Mouse (Mus musculus) forelimb bud, embryonic 11.5 days (tissue): ENCODE data around the gene Gab2.

Experiments
- DNase-seq: peaks from one replicate; pipeline ENCODE4 v3.0.0-alpha.2; 2012; ENCODE audit warnings: low read depth, low spot score

Gab2 gene

DNA sequence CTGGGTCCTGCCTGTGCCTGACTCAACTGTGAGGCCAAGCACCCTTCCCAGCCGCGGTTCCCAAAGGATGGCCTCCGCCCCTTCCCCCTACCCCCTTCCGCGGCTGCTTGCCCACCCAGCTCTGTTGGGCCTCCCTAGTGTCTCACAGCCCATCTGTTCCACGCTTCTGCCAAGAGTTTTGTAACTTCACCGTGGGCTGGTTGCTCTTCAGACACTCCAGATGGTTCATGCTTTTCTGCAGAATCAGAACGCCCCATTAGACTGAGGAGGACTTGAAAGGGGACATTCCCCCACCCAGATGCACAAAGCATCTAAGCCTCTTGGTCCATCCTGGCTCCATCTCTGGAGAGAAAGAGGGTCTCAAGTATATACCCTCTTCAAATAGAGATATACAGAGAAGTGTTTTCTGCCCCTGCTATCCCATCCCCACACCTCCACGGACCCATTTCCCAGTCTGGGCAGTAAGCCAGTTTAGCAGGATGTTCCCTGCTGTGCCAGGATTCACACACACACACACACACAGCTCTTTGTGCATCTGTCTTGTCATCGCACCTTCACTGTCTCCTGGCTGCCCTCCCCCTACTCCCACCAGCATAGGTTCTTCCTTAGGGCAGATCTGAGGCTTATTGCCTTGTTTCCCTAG lies 264.0 kb downstream of the Gab2 start:
- DNase-seq: no peak

DNA sequence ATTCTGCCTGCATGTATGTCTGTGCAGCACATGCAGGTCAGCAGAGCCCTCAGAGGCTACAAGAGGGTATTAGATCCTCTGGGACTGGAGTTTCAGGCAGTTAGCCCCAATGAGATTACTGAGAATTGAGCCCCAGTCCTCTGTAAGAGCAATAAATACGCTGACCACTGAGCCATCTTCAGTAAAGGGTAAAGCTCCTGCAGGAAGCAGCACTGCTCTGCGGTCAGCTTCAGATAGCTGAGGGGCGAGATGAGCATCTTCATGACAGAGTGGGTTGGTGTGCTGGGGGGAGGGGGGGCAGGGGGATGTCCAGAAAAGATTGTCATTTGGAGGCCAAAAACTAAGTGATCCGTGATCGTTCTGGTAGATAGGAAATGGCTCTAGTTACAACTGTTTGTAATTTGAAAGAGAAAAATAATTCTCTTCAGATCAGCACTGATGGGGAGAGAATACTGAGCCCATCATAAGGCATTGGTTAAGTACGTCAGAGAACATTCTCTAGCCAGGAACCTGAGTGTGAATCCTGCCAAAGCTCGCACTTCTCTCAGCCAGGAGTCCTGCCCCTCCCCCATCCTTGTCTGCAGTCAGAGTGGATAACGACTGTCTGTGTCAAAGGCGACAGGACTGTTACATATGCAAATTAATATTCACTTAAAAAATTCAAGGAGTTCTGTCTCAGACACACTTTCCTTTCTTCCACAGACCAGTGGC lies 264.9 kb downstream of the Gab2 start:
- DNase-seq: no peak

GRCm38 (mm10) chr7:97346822-97347166 lies 265.4 kb downstream of the Gab2 start:
- no peak for DNase-seq

GRCm38 (mm10) chr7:97347464-97347863 lies 266.1 kb downstream of the Gab2 start:
- DNase-seq: no peak

DNA sequence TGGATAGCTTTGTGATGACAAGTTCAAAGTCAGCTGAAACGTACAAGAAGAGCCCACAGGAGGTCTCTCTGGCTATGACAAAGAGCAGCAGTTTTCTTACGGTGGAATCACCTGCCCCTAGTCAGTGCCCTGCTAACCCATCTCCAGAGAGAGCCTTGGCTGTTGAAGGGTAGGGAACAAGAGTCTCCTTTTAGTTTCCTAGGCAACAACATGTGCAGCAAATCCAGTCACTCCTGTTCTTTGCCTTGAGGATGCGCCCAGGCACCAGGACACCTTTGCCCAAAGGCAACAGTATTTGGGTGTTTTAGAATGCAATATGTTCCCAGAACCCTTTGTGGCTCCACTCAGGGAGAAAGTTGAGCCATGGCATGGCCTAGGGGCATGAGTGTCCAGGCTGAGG lies 266.9 kb downstream of the Gab2 start:
- DNase-seq: no peak

DNA sequence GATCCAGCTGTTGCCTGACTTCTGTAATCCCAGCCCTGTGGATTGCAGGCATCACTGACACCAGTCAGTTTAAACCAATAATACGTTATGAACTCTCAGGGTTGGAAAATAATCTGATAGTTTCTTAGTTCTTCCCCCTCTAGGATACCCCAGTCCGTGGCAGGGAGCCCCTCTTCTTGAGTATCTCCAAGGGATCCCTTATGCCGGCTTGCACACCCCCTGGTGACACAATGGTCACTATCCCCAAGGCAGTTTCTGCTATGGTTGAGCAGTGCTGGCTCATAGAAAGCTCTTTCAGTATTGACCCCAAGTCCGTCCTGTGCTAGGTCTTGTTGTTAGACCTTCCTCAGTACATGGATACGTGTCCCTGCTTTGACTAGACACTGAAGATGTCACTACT lies 267.4 kb downstream of the Gab2 start:
- no peak for DNase-seq

- DNase-seq: no peak
These were observed 268.1 kb downstream of the Gab2 start for GRCm38 (mm10) chr7:97349438-97349837.

GRCm38 (mm10) chr7:97350891-97351290 lies 269.5 kb downstream of the Gab2 start:
- no peak for DNase-seq

DNA sequence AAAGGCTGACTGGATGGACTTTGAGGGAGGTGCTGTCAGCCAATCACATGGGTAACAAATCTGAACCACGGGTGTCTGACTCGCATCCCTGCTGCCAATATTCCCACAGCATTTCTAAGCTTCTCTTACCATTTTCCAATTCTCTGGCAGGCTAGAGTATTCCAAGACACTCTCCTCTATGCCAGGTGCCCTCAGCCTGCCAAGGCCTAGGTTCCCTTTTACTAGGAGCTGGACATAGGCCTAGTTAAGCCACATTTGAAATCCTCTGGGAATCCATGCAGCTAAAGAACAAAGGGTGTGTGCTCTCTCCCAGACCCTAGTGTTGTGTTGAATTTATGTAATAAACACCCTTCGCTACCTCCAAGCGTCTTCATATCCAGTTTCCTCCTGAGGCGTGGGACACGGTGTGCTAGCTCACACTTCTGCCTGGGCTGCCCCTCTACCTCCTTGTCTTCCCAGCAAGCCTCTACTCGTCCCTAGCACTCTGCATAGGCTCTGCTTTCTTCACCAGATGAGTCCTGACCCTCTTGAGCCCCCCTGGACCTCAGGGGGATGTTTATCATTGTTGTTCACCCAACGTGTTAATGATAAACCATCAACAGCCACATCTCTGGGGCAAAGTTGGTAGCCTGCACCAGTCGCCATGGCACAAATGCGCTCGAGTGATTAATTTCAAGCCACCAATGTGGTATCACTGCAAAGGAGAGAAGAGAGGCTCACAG lies 270.6 kb downstream of the Gab2 start:
- no peak for DNase-seq

DNA sequence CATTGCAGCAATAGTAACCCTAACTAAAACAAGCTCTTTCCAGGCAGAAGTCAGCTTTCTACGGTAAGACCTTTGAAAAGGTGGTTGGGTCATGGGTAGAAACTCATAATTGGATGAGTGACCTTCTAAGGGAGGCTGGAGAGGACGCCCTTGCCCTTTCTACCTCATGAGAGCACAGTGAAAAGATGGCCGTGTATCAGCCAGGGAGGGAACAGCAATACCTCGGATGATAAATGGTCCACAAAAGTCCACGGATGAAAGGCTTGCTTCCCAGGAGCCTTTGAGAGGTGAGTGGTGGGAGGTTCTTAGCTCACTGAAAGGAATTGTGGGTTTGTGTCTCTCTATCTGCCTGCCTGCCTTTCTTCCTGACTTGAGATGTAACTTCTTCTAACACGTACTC lies 272.0 kb downstream of the Gab2 start:
- DNase-seq: no peak

DNA sequence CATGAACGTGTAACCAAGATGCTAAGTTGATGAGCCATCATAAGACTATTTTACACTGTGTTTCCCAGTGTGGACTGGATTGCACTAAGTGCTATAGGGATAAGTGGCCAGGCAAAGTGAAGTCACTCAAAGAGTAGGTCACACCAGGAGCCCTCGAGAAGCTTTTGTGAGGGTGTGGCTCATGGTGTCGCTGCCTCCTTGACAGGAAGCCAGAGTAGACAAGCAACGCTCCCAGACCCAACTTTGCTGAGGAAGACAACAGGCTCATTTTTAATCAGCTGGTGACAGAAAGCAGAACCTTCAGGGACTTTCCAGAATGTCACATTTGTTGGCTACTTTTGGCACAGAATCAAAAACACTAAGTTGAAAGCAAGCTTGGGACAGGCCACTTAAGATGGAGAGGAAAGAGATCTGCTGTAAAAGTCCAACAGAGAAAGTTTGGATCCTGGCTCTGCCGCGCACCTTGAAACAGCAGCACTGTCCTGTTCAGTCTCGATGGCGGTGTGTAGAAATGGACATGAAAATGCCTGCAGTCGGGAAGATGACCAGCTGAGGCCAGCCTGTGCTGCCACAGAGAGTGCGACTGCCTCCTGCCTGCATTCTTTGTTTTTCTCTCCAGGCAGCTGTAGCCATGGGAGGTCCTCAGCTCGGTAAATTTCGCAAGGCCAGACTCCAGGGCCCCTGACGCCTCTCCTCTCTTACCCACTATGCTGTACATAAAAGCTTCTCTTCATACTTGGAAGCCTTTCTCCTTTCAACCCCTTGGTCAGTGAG lies 273.9 kb downstream of the Gab2 start:
- DNase-seq: no peak

DNA sequence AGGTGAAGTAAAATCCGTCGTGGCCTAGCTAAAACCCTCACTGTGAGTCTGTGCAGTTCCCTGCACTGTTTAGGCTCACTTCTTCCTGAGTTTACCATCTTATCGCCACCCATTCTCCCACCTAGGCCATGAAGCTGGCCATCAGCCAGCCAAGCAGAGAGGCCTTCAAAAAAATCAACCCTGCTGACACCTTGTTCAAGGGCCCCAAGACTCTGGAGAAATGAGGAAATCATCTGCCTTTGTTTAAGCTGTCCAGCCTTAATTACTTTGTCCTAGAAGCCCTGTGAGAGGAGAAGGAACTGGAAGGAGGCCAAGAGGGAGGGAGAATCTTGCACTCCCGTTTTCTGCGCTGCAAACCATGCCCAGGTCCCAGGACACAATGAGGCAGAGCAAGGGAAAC lies 274.9 kb downstream of the Gab2 start:
- no peak for DNase-seq

DNA sequence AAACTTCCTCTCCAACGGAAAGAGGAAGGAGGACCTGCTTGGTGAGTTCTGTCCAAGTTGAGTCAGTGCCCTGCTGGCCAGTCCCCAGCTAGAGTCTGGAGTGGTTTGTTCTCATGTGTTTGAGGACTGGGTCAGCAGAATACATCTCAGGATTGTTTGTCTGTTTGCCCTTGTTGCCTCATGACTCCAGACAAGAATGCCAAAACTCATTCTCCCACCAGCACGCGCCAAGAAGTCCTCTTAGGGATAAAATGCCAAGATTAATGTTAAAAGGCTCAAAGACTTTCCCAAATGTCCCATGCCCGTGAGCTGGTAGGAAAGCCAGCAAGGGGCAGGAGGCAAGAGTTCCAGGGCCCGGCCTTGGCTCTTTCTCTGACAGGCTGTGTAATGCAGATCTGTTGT lies 275.5 kb downstream of the Gab2 start:
- no peak for DNase-seq

DNA sequence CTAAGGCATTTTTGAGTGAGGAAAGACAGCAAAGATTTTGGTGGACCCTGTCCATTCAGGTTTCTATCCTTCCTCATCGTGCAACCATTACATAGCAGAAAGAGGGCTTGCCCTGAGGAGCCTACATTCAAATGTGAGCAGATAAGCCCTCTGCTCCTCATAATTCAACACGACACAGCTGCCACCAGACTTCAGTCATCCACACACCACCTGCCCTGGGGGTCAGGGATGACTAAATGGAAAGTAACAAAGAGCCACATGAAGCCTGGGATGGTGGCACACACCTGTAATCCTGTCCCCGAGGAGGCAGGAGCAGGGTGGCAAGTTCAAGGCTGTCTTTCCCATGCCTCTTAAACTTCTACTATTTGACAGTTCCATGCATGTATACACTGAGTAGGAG lies 276.5 kb downstream of the Gab2 start:
- DNase-seq: no peak

- no peak for DNase-seq
These were observed 277.0 kb downstream of the Gab2 start for GRCm38 (mm10) chr7:97358347-97358746.
